Mouse (Mus musculus) thymus, adult 2 months (tissue): ENCODE measurements around the gene Ddr2. TPM values are rescaled to one million over a fixed set of nuclear protein-coding genes. Genes with fewer than 3 reads are reported as not detected.

ENCODE experiments used
- DNase-seq: peaks from one replicate; pipeline ENCODE4 v3.0.0; 2021
- H3K27ac ChIP-seq: fragments of 200-500 bp; 2 replicates; pipeline ENCODE4 v1.5.1; 2012; ENCODE audit warnings: low read length, control low read depth; ENCODE audit not compliant: control insufficient read depth, insufficient read depth
- H3K27me3 ChIP-seq: fragments of 200-500 bp; 2 replicates; pipeline ENCODE4 v1.6.1; 2012; ENCODE audit warnings: mild to moderate bottlenecking, low read length, moderate library complexity, mixed read lengths; ENCODE audit not compliant: control insufficient read depth, insufficient read depth
- H3K36me3 ChIP-seq: fragments of 200-500 bp; 2 replicates; pipeline ENCODE4 v1.6.1; 2012; ENCODE audit warnings: mild to moderate bottlenecking, low read length, moderate library complexity; ENCODE audit not compliant: control insufficient read depth, insufficient read depth
- H3K4me1 ChIP-seq: fragments of 200-500 bp; replicated peaks from 2 replicates; pipeline ENCODE4 v1.6.1; 2012; ENCODE audit warnings: low read length; ENCODE audit not compliant: control insufficient read depth, insufficient read depth
- H3K4me3 ChIP-seq: fragments of 200-500 bp; 2 replicates; pipeline ENCODE4 v1.5.1; 2012; ENCODE audit warnings: mild to moderate bottlenecking, low read length, control low read depth, moderate library complexity; ENCODE audit not compliant: control insufficient read depth, insufficient read depth
- CTCF ChIP-seq: fragments of 200-500 bp; IDR thresholded peaks from 2 replicates; pipeline ENCODE4 v1.5.1; 2012; ENCODE audit warnings: mild to moderate bottlenecking, control low read depth, low read length, moderate library complexity, borderline replicate concordance; ENCODE audit not compliant: control insufficient read depth, poor library complexity, insufficient read depth; ENCODE audit errors: extremely low read depth
- POLR2A ChIP-seq: fragments of 200-500 bp; IDR thresholded peaks from 2 replicates; pipeline ENCODE4 v1.6.1; 2012; ENCODE audit warnings: mild to moderate bottlenecking, low read length, control low read depth, moderate library complexity; ENCODE audit not compliant: control insufficient read depth, poor library complexity, insufficient read depth; ENCODE audit errors: extremely low read depth
- WGBS: fragments of 180-500 bp; shearing (Covaris S2); methylation state at CpG from one replicate; pipeline ENCODE4 v1.1.7; 2018; 5-methylcytosine and 5-hydroxymethylcytosine counted together
- polyA plus RNA-seq: library from polyadenylated mRNA; depleted of rRNA; stranded (reverse); fragments of >200 nt; gene quantifications from 2 replicates; pipeline ENCODE4 v1.2.3, GENCODE M21; 2012; rRNA removed

The Ddr2 gene
- polyA plus RNA-seq: 3.6 and 4.2 TPM in 2 replicates

DNA sequence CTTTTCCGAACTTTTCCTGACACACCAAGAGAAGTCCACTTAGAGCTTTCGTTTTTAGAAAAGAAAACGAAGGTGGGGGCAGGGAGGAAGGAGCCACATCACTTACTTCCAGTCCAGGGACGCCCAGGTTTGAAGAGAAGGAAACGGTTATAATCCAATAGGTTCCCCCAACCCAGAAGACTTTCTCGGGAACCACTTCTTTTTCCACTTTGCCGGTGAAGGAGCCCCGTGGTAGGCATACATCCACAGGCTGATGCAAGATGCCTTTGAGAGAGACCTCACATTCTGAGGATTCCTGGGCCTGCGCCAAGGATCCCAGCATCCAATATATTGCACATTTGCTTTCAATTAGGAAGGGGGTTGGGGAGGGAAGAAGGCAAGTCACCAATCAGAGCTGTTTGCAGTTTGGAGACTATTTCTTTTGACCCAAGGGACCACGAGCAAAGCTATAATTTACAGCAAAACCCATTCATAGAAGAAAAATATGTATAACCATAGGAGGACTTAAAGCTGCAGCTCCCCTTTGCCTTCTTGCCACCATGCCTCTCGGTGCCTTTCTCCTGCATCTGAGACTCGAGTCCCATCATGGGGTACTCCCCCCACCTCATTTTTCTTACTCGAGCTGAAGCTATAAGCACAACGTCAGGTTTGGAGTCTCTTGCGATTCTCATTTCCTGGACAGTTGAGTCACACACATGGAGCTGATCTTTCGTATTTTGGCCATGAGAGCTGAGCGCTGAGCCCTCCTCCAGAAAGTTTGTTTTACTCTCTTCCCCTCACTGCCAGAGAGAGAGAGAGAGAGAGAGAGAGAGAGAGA lies at the start of gene Ddr2:
Gene Ddr2, minus strand, starts transcription at position 247 of the 817 bp plus-strand sequence.
- Histone ChIP-seq H3K27ac (no peak within 1 kb of the TSS), H3K4me1 (no peaks in the 10 kb centered on the region), H3K36me3 (no peaks in the 10 kb centered on the region), H3K27me3 (no peaks in the 10 kb centered on the region), H3K4me3 (no peak within 1 kb of the TSS)
- TF ChIP-seq POLR2A (no peak), CTCF (no peak)
- WGBS: 81% methylated on average over 17 of the region's 17 CpGs
- no peak for DNase-seq

DNA sequence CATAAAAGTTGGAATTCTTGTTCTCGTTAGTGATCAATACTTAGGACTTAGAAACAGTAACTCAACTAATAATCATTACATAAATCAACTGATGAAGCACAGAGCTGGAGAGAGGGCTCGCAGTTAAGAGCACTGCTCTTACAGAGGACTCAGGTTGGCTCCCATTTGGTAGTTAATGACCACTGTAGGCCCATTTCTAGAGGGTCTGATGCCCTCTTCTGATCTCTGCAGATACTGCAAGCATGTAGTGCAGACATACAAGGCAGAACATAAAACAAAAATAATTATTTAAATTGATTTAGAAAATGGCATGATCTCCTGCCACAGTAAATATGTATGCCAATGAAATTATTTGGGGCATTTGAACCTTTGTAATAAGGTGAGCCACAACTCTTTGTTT lies 49.1 kb upstream of the Ddr2 start:
- Histone ChIP-seq H3K27ac (no peak overlapping the region), H3K36me3 (peaks cover 6% of the 10 kb centered on the region; the same call in 1 of the 2 replicates), H3K27me3 (no peaks in the 10 kb centered on the region), H3K4me1 (no peaks in the 10 kb centered on the region; the same call in 1 of the 2 replicates), H3K4me3 (no peak overlapping the region)
- no peak for TF ChIP-seq POLR2A
- WGBS: 95% methylated on average over 2 of the region's 2 CpGs
- no peak for DNase-seq

DNA sequence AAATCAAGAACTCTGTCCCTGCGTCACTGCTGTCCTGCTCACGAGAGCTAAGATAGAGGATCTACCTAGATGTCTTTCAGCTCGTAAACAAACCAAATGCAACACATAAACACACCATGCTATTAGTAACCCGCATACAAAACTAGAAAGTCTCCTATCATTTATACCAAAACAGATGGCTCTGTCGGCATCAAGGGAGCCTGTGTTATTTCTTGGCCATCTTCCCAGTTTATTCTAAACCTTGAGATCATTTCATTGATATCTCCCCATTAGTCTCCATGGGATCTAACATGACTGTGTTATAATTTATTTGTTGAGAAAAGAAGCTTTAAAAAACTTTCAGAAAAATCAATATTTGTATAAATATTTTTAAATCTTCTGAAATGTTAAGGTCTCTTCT lies 45.2 kb upstream of the Ddr2 start:
- no peak overlapping the region for H3K27ac ChIP-seq
- TF ChIP-seq POLR2A: no peak
- no peak for TF ChIP-seq CTCF
- DNase-seq: no peak
- no peaks in the 10 kb centered on the region for H3K4me1 ChIP-seq
- 92% methylated on average over 5 of the region's 5 CpGs for WGBS
- peaks cover 6% of the 10 kb centered on the region; the same call in 1 of the 2 replicates for H3K36me3 ChIP-seq
- H3K27me3 ChIP-seq: no peaks in the 10 kb centered on the region
- no peak overlapping the region for H3K4me3 ChIP-seq

DNA sequence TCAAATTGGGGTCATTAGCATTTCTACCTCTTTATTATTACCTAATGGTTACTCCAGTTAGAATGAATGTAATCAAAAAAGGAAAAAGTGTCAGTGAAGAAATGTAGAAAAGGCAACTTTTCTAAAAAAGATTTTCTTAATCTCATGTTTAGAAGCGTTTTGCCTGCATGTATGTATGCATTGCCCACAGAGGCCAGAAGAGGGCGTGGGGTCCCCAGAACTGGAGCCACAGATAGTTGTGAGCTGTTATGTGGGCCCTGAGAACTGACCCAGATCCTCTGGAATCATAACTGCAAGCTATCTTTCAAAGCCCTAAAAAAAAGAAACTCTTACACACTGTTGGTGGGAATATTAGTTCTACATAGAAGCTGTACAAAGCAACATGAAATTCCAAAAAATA lies 44.7 kb upstream of the Ddr2 start:
- WGBS: 92% methylated on average over 2 of the region's 2 CpGs
- no peak for DNase-seq
- no peaks in the 10 kb centered on the region for H3K4me1 ChIP-seq
- TF ChIP-seq POLR2A (no peak), CTCF (no peak)
- H3K4me3 ChIP-seq: no peak overlapping the region
- no peak overlapping the region for H3K27ac ChIP-seq
- H3K27me3 ChIP-seq: no peaks in the 10 kb centered on the region
- H3K36me3 ChIP-seq: peaks cover 6% of the 10 kb centered on the region; the same call in 1 of the 2 replicates

DNA sequence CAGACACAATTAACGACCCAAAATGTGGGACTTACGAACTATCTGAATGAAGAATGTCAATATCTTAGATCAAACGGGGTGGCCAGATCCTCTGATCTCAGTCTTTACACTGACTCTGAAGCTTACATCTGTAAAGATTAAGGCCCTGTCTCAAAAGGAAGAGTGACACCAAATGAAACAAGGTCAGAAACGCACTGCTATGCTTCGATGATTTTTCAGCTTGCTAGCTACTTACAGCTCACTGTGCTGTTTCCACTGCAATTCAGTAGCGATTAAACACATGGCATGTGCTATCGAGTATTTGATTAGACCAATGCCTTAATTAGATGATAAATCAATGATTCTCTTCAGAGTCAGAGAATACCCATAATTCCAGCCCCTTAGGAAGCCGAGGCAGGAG lies 43.4 kb upstream of the Ddr2 start:
- Histone ChIP-seq H3K36me3 (peaks cover 6% of the 10 kb centered on the region; the same call in 1 of the 2 replicates), H3K27ac (no peak overlapping the region), H3K4me1 (no peaks in the 10 kb centered on the region), H3K27me3 (no peaks in the 10 kb centered on the region), H3K4me3 (no peak overlapping the region)
- WGBS: 97% methylated on average over 8 of the region's 8 CpGs
- DNase-seq: no peak
- no peak for TF ChIP-seq CTCF
- TF ChIP-seq POLR2A: no peak

DNA sequence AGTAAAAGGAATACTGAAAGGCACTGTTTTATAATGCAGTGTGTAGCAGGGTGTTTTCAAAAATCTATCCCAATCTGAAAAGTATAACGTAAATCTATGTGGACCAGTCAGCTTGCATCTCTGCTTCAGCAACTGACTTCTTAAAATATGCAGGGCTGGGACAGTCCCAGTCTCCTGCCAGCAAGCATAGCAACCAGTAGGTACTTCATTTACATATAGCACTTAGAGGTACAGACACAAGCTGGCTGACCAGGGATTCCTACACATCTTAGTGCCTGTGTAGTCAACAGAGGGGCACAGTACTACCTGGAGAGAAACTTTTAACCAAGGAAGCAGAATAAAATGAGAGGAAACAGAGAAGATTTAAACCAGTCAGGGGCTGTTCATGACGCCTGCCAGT lies 42.0 kb upstream of the Ddr2 start:
- Histone ChIP-seq H3K27ac (no peak overlapping the region), H3K36me3 (peaks cover 7% of the 10 kb centered on the region; the same call in 1 of the 2 replicates), H3K4me1 (no peaks in the 10 kb centered on the region), H3K4me3 (no peak overlapping the region), H3K27me3 (no peaks in the 10 kb centered on the region)
- DNase-seq: no peak
- no peak for TF ChIP-seq CTCF
- TF ChIP-seq POLR2A: no peak
- WGBS: 98% methylated on average over 2 of the region's 2 CpGs
